Mouse (Mus musculus): ENCODE results near the gene Dmbx1. TPM values are rescaled to one million over a fixed set of nuclear protein-coding genes. Genes with fewer than 3 reads are reported as not detected.

The Dmbx1 gene
- polyA plus RNA-seq (2017; shearing (Covaris generic)) = not detected

DNA sequence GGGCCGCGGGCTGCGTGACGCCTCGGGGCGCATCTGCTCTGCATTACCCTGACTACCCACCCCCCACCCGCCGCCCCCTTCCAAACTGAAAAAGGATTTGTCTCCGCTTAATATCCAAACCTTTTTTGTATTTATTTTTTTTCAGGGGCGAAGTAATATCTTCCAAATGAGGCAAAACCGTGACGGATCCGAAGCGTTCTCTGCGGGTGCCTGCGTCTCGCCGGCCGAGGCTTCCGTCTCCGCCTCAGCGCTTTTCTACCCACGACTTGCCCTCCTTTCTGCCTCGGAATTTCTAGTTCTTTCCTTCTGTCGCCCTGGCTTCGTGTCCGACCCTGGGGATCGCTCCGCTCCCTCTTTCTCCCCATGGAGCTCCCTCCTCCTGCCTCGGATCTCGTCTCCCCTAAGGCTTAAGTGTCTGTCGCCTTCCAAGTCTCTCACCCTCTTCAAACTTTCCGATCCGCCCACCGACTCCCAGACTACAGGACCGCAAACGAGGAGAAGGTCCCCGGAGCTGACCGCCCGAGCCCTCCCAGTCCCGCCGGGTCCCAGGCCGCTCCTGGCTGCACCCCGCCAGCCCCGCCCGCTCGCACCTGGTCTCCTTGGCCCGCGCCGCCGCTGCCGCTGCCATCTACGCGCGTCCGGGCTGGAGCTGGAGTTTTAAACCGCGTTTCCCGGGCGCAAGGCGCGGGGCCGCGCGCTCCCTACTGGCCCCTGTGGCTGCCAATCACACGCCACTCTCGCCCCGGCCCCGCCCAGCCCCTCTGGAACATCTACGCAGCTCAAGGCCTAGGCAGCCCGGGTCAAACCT is at the start of gene Dmbx1:
TSS of gene Dmbx1 (minus strand) at position 632 of the 808 bp plus-strand sequence.
- ATAC-seq = no peak

- no peak for ATAC-seq
Observed at GRCm38 (mm10) chr4:115989382-115989781, 49.7 kb upstream of the Dmbx1 start.

GRCm38 (mm10) chr4:115987858-115988530 is 48.3 kb upstream of the Dmbx1 start:
- no peak for ATAC-seq

DNA sequence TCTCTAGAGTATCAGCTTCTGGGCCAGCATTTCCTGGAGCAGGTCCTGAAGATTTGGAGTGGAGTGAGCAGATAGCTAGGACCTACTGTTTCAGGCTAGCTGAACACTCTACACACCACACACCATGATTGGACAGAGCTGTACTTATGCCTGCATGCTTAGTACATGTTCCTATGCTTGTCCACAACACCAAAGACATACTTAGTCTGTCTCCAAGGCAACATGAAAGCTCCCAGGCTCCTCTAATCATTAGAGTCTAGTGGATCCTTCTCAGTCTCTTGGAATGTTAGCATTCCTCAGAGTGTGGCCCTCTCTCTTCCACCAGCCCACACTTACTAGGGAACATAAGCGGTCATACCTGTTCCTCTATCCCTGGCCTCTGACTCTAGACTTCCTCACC is 47.7 kb upstream of the Dmbx1 start:
- ATAC-seq = no peak

DNA sequence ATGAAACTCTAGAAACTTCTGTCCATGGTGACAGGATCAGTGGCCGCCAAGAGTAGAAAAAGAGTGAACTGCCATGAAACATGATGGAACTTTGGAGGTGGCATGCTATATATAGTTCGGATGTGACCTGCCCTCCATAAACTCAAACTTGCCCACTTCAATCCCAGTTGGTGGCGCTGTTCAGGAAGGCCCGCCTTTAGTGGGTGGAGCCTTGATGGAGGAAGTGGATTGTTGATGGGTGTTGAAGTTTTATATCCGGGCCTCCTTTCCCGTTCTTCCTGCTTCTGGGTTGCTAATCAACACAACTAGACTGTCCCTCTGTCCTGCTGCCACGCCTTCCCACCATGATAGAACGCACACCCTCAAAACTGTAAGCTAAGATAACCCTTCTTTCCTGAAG is 45.2 kb upstream of the Dmbx1 start:
- ATAC-seq = no peak

DNA sequence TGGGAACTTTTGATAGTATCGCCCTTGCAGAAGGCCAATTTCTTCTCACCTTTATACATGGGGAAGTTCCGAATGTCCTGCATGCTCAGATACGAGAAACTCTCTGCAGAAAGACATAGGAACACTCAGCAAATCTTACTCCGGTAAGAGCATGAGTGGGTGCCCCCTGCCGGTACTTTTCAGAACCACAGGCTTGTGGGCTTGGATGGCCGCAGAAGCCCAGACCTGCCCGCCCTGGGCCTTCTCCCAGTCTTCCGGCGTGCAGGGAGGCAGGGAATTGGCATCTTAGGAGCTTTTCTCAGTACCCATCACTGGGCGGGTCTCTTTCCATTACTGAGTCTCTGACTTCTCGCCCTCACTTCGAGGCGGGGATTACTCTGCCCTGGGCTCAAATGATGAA is 44.4 kb upstream of the Dmbx1 start:
- peak; percentile 60 for ATAC-seq

DNA sequence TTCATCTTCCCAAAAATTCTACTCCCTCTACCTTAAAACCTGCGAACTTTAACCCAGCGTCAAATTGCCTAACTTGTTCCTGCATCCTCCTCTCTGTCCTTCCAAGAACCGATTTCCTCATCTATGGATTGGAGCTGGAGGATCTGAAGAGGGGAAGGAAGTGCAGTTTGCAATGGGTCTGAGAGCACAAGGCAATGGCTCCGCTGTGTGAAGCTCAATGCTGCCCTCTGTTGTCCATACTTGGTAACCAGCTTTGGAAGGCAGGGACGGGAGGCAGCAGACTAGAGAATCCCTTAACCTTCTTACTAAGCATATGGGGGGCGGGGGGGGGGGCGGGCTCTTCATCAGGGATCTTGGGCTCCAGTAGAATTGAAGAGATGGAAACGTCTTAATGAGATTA is 41.0 kb upstream of the Dmbx1 start:
- peak; percentile 65 for ATAC-seq

DNA sequence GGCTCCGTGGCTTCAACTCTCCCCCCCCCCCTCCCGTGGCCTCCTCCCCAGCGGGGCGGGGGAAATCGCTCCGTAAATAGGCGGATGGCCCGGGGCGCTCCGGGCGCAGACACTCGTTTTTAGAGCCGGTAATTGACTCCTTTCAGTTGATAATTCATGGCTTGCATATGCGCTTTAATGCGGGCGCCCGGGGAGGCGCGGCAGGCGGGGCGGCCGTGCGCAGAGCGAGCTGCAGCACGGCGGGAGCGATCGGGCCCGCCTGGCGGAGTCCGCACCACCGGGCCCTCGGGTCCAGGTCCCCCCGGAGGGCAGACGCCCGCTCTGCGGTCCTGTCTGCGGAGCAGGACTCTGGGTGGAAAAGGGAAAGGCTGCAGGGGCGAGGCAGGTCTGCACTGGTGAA is 39.7 kb upstream of the Dmbx1 start:
- ATAC-seq = no peak

- no peak for ATAC-seq
Observed at GRCm38 (mm10) chr4:115978911-115979310, 39.2 kb upstream of the Dmbx1 start.

DNA sequence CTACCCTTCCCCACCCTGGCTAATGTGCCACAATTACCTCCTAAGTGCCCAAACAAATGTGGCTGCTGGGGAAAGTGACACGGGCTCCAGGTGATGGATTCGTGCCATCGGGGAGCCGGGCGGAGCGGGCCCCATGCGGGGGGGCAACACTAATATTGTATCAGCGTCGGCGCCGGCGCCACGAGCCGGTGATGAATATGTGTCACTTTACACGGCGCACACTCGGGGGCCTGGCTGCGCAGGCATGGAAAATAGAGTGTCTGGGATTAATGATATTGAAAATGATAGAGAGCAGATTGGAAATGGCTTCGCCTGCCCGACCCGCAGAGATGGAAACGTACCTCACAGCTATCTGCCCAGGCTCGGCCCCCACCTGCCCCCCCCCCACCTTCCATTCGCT is 32.8 kb upstream of the Dmbx1 start:
- ATAC-seq = no peak

- no peak for ATAC-seq
Observed at GRCm38 (mm10) chr4:115964446-115964845, 24.7 kb upstream of the Dmbx1 start.

DNA sequence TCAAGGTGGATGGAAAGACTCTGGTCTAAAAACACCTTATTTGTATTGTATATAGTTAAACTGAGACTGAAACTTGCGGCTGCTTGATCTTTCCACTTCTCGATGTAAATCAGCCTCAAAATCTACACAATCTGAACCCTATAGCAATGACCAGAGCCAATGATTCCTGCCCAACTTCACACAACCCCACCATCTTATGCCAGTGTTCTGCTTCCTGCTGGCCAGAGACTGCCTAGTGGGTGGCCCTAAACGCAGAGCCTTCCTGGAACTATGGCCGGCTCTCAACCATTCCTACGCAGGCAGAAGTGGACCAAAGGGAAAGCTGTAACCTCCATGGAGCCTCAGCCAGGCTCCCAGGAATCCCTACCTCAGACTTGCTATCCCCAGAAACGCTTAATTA is 24.0 kb upstream of the Dmbx1 start:
- no peak for ATAC-seq

- ATAC-seq = peak; percentile 43
Observed at GRCm38 (mm10) chr4:115962671-115963412, 23.1 kb upstream of the Dmbx1 start.

GRCm38 (mm10) chr4:115961991-115962390 is 22.3 kb upstream of the Dmbx1 start:
- no peak for ATAC-seq

GRCm38 (mm10) chr4:115959546-115959945 is 19.8 kb upstream of the Dmbx1 start:
- ATAC-seq = no peak

DNA sequence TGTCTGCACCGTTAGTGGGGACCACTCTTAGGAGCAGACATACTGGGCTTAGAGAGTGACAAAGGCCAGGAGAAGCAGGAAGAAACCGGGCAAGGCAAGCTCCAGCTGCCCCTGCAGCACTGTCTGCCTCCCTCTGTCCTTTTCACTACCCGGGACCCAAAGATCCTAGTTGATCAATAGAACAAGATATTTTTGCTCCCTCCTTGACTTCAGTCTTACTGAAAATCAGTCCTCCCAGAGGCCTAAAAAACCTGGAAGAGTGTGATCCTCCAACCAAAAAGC is 15.7 kb upstream of the Dmbx1 start:
- ATAC-seq = no peak

GRCm38 (mm10) chr4:115954656-115955493 is 15.1 kb upstream of the Dmbx1 start:
- no peak for ATAC-seq

DNA sequence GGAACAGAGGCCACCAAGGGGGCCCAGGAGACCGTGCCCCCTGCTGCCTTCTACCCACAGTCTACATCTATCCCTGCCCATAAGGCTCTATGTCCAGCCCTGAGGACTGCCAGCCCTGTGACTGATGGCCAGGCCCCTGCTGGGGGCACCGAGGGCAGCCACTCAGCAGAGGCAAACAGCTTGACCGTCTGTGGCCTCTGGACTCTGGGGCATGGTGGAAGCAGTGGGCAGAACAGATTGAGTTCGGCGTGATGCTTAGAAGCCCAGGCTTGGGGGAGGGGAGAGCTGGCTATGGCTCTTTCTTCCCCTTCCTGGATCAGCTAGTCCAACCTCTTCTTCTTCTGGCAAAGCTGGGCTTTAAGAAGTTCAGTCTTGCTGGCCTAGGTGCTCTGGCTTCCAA is 13.8 kb upstream of the Dmbx1 start:
- ATAC-seq = no peak

GRCm38 (mm10) chr4:115952758-115953157 is 13.0 kb upstream of the Dmbx1 start:
- peak; percentile 57 for ATAC-seq

- no peak for ATAC-seq
Observed at GRCm38 (mm10) chr4:115943669-115944314, 4.1 kb upstream of the Dmbx1 start.

- ATAC-seq = no peak
Observed at GRCm38 (mm10) chr4:115941242-115941820, 1.6 kb upstream of the Dmbx1 start.

DNA sequence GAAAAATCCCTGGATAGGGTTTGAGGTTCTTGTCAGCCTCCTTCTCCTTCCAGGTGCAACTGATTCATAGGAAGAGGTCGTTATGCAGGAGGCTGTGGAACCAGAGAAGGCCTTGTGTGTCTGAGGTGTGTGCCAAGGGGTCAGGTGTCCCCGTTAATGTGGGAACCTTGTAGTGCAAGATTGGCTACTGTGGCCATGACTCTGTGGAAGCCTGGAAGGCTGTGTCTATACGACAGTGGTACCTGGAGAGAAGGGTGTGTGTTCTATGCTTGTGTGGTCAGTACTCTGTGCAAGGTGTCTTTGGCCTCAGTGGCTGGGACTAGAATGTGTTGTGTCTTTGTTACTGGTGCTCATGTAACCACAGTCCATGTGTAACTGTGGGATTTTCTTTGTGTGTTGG is 955 bp upstream of the Dmbx1 start:
- no peak for ATAC-seq
